Mouse (Mus musculus): ENCODE results near the gene Ifna11. TPM values are rescaled to one million over a fixed set of nuclear protein-coding genes. Genes with fewer than 3 reads are reported as not detected.

Ifna11 gene
- polyA plus RNA-seq, 1 experiment, result not detected

GRCm38 (mm10) chr4:88845334-88845733, 25.6 kb downstream of the Ifna11 start:
- no peak overlapping the region for H3K27ac ChIP-seq (ENCODE audit: insufficient read depth, low read depth, low read length)
- TF ChIP-seq CTCF (IDR thresholded peaks at IDR 0.05; ENCODE audit: insufficient read depth, low read depth, low read length) (no peak), POLR2A (IDR thresholded peaks at IDR 0.05; ENCODE audit: insufficient read depth, low read depth, low read length) (no peak)
- H3K4me3 ChIP-seq (ENCODE audit: insufficient read depth, low read depth, low read length), result no peak overlapping the region
- no peaks in the 10 kb centered on the region for H3K4me1 ChIP-seq (ENCODE audit: control insufficient read depth, insufficient read depth, low read length)
- WGBS, result 50% methylated on average over 2 of the region's 2 CpGs

DNA sequence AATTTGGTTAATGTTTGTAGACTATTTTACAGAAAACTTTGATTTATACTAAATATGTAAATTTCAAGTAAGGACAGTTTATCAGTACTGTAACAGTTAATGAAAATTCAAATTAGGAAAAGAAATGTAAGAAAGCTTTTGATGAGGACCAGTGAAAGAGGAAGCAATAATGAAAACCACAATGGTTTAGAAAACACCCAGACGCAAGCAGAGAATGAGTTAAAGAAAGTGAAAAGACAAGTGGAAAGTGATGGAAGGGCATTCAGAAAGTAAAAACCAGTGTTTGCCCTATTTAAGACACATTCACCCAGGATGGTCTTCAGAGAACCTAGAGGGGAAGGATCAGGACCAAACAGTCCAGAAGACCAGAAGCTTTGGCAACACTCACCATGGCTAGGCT, 29.9 kb downstream of the Ifna11 start, which contains the start of gene Ifna1:
Gene Ifna1 (plus strand): TSS at position 390 of the 400 bp plus-strand sequence.
- Histone ChIP-seq H3K4me3 (ENCODE audit: insufficient read depth, low read depth, low read length) (no peak within 1 kb of the TSS), H3K4me1 (ENCODE audit: control insufficient read depth, insufficient read depth, low read length) (no peaks in the 10 kb centered on the region), H3K27ac (ENCODE audit: insufficient read depth, low read depth, low read length) (no peak within 1 kb of the TSS)
- TF ChIP-seq POLR2A (IDR thresholded peaks at IDR 0.05; ENCODE audit: insufficient read depth, low read depth, low read length) (no peak), CTCF (IDR thresholded peaks at IDR 0.05; ENCODE audit: insufficient read depth, low read depth, low read length) (no peak)
- WGBS, result 40% methylated on average over 1 of the region's 1 CpGs

DNA sequence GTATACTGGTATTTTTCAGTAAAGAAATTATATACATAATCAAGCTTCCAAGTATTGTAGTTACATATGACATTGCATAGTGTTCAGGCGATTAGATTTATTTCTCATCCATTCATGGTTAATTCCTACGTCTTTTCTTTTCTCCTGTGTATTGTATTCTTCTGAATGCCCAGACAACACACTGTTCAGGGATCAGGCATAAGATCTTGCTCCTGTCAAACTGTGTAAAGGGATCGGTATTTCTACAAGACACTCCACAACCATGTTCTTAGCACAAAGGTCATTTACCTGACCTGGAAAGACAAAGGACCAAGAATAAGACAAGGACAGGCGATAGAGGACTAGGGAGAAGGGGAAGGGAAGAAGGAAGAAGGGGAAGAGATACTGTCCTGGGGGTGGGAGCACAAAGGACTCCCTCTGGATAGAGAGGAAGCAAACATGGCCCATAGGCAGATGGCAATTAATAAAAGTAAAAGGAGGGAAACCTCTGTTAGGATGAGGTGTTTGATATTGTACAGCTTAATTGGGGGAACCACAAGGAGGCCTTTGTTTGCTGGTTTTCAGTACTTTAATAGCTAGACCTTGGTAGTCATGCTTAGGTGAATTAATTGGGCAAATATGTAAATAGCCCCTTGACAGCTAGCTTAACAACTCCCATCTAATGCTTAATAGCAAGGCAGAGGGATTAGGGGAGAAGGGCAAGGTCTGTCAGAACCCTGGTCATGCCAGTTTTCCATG, 31.4 kb downstream of the Ifna11 start:
- 55% methylated on average over 4 of the region's 4 CpGs for WGBS
- H3K4me3 ChIP-seq (ENCODE audit: insufficient read depth, low read depth, low read length), result no peak overlapping the region
- TF ChIP-seq CTCF (IDR thresholded peaks at IDR 0.05; ENCODE audit: insufficient read depth, low read depth, low read length) (no peak), POLR2A (IDR thresholded peaks at IDR 0.05; ENCODE audit: insufficient read depth, low read depth, low read length) (no peak)
- H3K27ac ChIP-seq (ENCODE audit: insufficient read depth, low read depth, low read length), result no peak overlapping the region
- H3K4me1 ChIP-seq (ENCODE audit: control insufficient read depth, insufficient read depth, low read length), result no peaks in the 10 kb centered on the region

DNA sequence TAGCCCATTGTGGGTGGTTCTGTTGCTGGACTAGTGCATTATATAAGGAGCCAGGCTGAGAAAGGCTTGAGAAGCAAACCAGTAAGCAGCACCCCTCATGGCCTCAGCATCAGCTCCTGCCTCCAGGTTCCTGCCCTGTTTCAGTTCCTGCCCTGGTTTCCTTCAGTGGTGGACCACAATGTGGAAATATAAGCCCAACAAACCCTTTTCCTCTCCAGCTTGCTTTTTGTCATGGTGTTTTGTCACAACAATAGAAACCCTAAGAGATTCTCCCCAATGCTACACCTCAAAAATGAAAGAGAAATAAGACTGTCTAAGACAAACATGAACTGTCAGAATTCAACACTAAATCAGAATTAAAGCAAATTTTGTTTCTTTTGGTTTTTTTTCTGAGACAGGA, 39.5 kb downstream of the Ifna11 start:
- Histone ChIP-seq H3K4me1 (ENCODE audit: control insufficient read depth, insufficient read depth, low read length) (no peaks in the 10 kb centered on the region), H3K27ac (ENCODE audit: insufficient read depth, low read depth, low read length) (no peak overlapping the region), H3K4me3 (ENCODE audit: insufficient read depth, low read depth, low read length) (no peak overlapping the region)
- TF ChIP-seq CTCF (IDR thresholded peaks at IDR 0.05; ENCODE audit: insufficient read depth, low read depth, low read length) (no peak), POLR2A (IDR thresholded peaks at IDR 0.05; ENCODE audit: insufficient read depth, low read depth, low read length) (no peak)

DNA sequence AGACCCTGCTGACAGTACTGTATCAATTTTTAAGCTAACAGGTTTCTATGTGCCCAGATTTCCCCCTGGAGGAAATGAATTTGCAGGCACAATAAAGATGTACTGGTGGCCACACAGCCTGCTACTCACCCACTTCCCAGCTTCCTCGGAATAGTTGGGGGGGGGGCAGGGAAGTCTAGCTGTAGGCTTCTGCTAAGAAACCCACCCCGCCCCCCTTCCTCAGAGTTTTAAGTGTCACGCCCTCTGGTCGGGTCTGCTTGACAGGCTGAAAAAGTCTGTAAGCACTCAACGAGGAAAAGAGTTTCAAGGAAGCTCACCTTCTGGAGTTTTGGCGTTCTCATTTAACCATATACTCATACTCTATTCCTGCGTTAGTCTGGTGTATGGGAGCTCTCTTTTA, 43.5 kb downstream of the Ifna11 start:
- TF ChIP-seq CTCF (IDR thresholded peaks at IDR 0.05; ENCODE audit: insufficient read depth, low read depth, low read length), result no peak
- TF ChIP-seq POLR2A (IDR thresholded peaks at IDR 0.05; ENCODE audit: insufficient read depth, low read depth, low read length), result no peak
- 14% methylated on average over 7 of the region's 7 CpGs for WGBS
- H3K27ac ChIP-seq (ENCODE audit: insufficient read depth, low read depth, low read length), result no peak overlapping the region
- peaks cover 4% of the 10 kb centered on the region; the same call in 1 of the 2 replicates for H3K4me1 ChIP-seq (ENCODE audit: control insufficient read depth, insufficient read depth, low read length)
- H3K4me3 ChIP-seq (ENCODE audit: insufficient read depth, low read depth, low read length), result no peak overlapping the region

DNA sequence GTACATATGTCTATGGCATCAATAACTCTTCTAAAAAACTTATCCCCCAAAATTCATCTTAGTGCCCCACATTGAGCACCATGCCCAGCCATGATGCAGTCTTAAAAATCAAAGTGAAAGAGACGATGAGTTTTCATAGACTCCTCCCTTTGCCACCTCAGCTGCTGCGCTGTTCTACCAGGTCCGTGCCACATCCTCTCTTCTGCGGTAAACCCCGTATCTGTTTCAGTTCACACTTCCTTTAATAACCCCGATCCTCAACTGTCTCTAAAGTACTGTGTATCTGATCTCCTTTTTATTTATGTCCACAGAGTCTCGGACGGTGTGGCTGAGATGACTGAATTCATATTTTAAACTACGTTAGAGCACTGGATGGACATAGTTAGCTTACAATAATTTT, 44.8 kb downstream of the Ifna11 start:
- WGBS, result 81% methylated on average over 9 of the region's 9 CpGs
- Histone ChIP-seq H3K27ac (ENCODE audit: insufficient read depth, low read depth, low read length) (no peak overlapping the region), H3K4me3 (ENCODE audit: insufficient read depth, low read depth, low read length) (no peak overlapping the region), H3K4me1 (ENCODE audit: control insufficient read depth, insufficient read depth, low read length) (peaks cover 4% of the 10 kb centered on the region; the same call in 1 of the 2 replicates)
- no peak for TF ChIP-seq CTCF (IDR thresholded peaks at IDR 0.05; ENCODE audit: insufficient read depth, low read depth, low read length)
- TF ChIP-seq POLR2A (IDR thresholded peaks at IDR 0.05; ENCODE audit: insufficient read depth, low read depth, low read length), result no peak

- TF ChIP-seq CTCF (IDR thresholded peaks at IDR 0.05; ENCODE audit: insufficient read depth, low read depth, low read length), result no peak
- Histone ChIP-seq H3K27ac (ENCODE audit: insufficient read depth, low read depth, low read length) (no peak overlapping the region), H3K4me3 (ENCODE audit: insufficient read depth, low read depth, low read length) (no peak overlapping the region), H3K4me1 (ENCODE audit: control insufficient read depth, insufficient read depth, low read length) (peaks cover 4% of the 10 kb centered on the region; the same call in 1 of the 2 replicates)
- 72% methylated on average over 6 of the region's 6 CpGs for WGBS
Measured at GRCm38 (mm10) chr4:88865011-88865569, 45.3 kb downstream of the Ifna11 start.

DNA sequence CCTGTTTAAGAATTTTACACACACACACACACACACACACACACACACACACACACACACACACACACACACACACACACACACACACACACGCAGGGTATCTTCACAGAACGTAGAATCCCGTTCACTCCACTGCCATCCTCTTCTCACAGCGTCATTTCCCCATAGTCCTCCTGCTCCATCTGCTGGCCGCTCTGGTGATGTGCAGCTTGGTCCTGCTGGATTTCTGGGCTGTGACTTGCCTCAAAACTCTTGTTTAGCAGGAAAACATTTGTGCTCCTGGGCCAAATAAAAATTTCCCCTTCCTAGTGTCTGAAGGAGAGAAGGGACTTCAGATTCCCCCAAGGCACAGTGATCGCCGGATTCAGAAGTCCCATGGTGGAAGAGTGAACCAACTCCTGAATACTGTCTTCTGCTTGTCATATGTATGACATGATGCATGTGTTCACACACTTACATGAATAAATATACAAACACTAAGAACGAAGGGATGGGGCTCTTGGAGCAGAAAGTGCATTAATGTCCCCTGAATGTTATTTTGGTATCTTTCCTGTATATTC, 47.7 kb downstream of the Ifna11 start:
- under 1% methylated on average over 8 of the region's 8 CpGs for WGBS
- peak; percentile 89 for TF ChIP-seq CTCF (IDR thresholded peaks at IDR 0.05; ENCODE audit: insufficient read depth, low read depth, low read length)
- no peak for TF ChIP-seq POLR2A (IDR thresholded peaks at IDR 0.05; ENCODE audit: insufficient read depth, low read depth, low read length)
- Histone ChIP-seq H3K4me3 (ENCODE audit: insufficient read depth, low read depth, low read length) (no peak overlapping the region; the same call in 1 of the 2 replicates), H3K4me1 (ENCODE audit: control insufficient read depth, insufficient read depth, low read length) (peaks cover 4% of the 10 kb centered on the region; the same call in 1 of the 2 replicates), H3K27ac (ENCODE audit: insufficient read depth, low read depth, low read length) (no peak overlapping the region)

Measured in olfactory bulb, adult 2 months (tissue).